Mouse (Mus musculus) spleen, adult 2 months (tissue): ENCODE measurements around the gene Kcnh6. TPM values are rescaled to one million over a fixed set of nuclear protein-coding genes. Genes with fewer than 3 reads are reported as not detected.

ENCODE experiments used
- DNase-seq, 2 experiments: peaks; one replicate each; pipeline versions ENCODE4 v3.0.0 to v3.0.0-alpha.2; 2012 to 2021; ENCODE audit warnings: low spot score in 2 of 2, low read depth in 1 of 2
- H3K27ac ChIP-seq: fragments of 200-500 bp; 2 replicates; pipeline ENCODE4 v1.5.1; 2012; ENCODE audit warnings: low read length, inconsistent platforms; ENCODE audit not compliant: insufficient read depth
- H3K27me3 ChIP-seq: fragments of 200-500 bp; 2 replicates; pipeline ENCODE4 v1.6.1; 2012; ENCODE audit warnings: mild to moderate bottlenecking, moderate library complexity, low read length, inconsistent platforms; ENCODE audit not compliant: control insufficient read depth, insufficient read depth
- H3K36me3 ChIP-seq: fragments of 200-500 bp; 2 replicates; pipeline ENCODE4 v1.6.1; 2012; ENCODE audit warnings: mild to moderate bottlenecking, low read length, inconsistent platforms; ENCODE audit not compliant: control insufficient read depth, insufficient read depth
- H3K4me1 ChIP-seq: fragments of 200-500 bp; 2 replicates; pipeline ENCODE4 v1.6.1; 2011; ENCODE audit warnings: inconsistent platforms; ENCODE audit not compliant: control insufficient read depth, insufficient read depth, insufficient read length
- H3K4me3 ChIP-seq: fragments of 200-500 bp; 2 replicates; pipeline ENCODE4 v1.5.1; 2011; ENCODE audit warnings: mild to moderate bottlenecking, inconsistent platforms; ENCODE audit not compliant: insufficient read depth, insufficient read length; ENCODE audit errors: extremely low read depth
- CTCF ChIP-seq: fragments of 200-500 bp; IDR thresholded peaks from 2 replicates; pipeline ENCODE4 v1.5.1; 2011; ENCODE audit warnings: mild to moderate bottlenecking, inconsistent platforms; ENCODE audit not compliant: insufficient read depth, insufficient read length, insufficient replicate concordance; ENCODE audit errors: extremely low read depth
- POLR2A ChIP-seq: fragments of 200-500 bp; IDR thresholded peaks from 2 replicates; pipeline ENCODE4 v1.6.1; 2011; ENCODE audit warnings: low read depth, low read length, inconsistent platforms
- WGBS: fragments of 180-500 bp; shearing (Covaris S2); methylation state at CpG from one replicate; pipeline ENCODE4 v1.1.7; 2018; 5-methylcytosine and 5-hydroxymethylcytosine counted together
- polyA plus RNA-seq: library from polyadenylated mRNA; depleted of rRNA; stranded (reverse); fragments of >200 nt; gene quantifications from 2 replicates; pipeline ENCODE4 v1.2.3, GENCODE M21; 2012

Kcnh6 gene
- polyA plus RNA-seq, 1 experiment = 0.35 TPM

DNA sequence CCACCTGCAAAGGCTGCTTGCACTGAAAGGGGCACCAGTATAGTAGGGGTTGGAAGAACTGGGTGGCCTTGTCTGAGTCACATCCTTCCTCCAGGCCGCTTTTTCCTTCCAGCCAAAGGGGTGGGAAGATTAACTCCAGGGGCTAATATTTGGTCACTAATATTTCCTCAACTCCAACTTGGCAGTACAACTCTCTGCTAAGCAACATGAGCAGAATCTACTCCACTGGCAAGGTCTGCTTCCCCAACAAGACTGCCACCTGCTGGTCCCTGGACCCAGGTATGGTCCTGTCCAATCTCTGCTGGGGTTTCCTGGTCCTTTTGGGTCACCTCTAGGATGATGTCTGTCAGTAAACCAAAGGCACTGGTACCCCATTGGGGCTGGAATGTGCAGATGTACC is 38.4 kb upstream of the Kcnh6 start:
- TF ChIP-seq POLR2A (no peak), CTCF (peak; percentile 19; the same call in 1 of the 2 replicates)
- H3K36me3 ChIP-seq = no peaks in the 10 kb centered on the region
- WGBS = 33% methylated on average over 1 of the region's 1 CpGs
- peak in 1 of 2 experiments; percentile 17 for DNase-seq
- H3K4me3 ChIP-seq = no peak overlapping the region
- peaks cover 6% of the 10 kb centered on the region; the same call in 1 of the 2 replicates for H3K4me1 ChIP-seq
- peaks cover 8% of the 10 kb centered on the region; the same call in 1 of the 2 replicates for H3K27me3 ChIP-seq
- no peak overlapping the region for H3K27ac ChIP-seq

DNA sequence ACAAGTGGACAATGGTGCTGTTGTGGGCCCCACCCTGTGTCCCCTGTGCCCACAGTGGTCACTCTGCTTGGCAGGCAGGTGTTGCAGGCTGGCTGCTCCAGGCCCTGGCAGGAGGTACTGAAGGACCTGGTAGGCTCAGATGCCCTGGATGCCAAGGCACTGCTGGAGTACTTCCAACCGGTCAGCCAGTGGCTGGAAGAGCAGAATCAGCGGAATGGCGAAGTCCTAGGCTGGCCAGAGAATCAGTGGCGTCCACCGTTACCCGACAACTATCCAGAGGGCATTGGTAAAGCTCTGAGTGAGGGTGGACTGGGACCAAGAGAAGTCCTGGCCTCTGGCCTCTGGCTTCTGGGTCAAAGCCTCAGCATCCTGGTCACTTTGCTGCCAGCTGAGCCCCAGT is 33.3 kb upstream of the Kcnh6 start:
- Histone ChIP-seq H3K4me1 (no peaks in the 10 kb centered on the region), H3K36me3 (no peaks in the 10 kb centered on the region), H3K27ac (no peak overlapping the region), H3K27me3 (no peaks in the 10 kb centered on the region), H3K4me3 (no peak overlapping the region)
- no peak for DNase-seq
- 94% methylated on average over 6 of the region's 6 CpGs for WGBS
- TF ChIP-seq CTCF (no peak), POLR2A (no peak)

DNA sequence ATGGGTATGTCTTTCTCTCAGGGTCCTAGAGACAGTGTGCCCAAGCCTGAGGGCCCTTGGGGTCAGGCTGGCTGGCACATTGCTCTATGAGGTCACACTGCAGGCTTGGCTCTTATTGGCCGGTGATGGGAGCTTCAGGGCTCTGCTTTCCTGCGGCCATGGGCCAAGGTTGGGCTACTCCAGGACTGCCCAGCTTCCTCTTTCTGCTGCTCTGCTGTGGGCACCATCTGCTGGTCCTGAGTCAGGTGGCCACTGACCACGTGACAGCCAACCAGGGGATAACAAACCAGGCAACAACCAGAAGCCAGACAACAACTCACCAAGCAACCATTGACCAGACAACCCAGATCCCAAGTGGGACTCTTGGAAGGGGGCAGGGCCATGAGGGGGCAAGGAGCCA is 32.9 kb upstream of the Kcnh6 start:
- Histone ChIP-seq H3K27me3 (no peaks in the 10 kb centered on the region), H3K4me1 (no peaks in the 10 kb centered on the region), H3K4me3 (no peak overlapping the region), H3K36me3 (no peaks in the 10 kb centered on the region), H3K27ac (no peak overlapping the region)
- DNase-seq = no peak
- TF ChIP-seq POLR2A = no peak
- TF ChIP-seq CTCF = no peak
- WGBS = 51% methylated on average over 3 of the region's 3 CpGs

DNA sequence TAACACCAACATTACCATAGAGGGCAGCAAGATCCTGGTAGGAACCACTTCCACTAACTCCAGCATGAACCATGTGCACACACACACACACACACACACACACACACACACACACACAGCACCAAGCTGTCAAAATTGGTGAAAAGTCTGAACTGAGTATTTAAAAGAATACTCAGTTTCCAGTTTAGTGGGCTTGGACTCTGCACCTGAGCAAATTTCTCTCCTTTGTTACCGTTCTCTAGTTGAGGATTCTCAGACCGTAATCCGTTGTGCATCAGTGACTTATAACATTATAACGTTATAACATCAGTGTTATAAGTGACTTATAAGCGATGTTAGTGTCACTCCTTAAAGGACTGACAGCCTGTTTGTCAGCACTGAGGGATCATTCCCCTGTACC is 32.3 kb upstream of the Kcnh6 start:
- no peak for TF ChIP-seq POLR2A
- TF ChIP-seq CTCF = no peak
- no peaks in the 10 kb centered on the region for H3K27me3 ChIP-seq
- no peaks in the 10 kb centered on the region for H3K4me1 ChIP-seq
- no peak overlapping the region for H3K27ac ChIP-seq
- DNase-seq = no peak
- WGBS = 92% methylated on average over 5 of the region's 5 CpGs
- no peaks in the 10 kb centered on the region for H3K36me3 ChIP-seq
- no peak overlapping the region for H3K4me3 ChIP-seq

DNA sequence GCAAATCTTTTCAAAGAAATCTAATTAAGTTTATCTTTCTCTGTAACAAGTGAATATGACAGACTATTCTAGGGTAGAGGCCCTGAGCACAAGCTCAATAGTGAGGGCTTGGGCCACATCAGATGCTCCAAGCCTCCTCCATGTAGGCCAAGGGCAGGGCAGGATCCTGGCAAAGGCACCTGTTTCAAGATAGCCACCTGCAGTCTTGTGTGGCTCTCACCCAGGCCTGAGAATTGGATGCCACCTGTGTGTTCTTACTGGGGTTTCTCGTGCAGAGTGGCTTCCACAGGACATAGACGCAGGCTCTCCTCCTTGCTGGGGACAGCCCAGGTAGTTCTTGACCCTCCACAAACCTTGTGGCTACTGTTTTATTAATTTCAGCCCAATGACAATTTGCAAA is 29.7 kb upstream of the Kcnh6 start:
- Histone ChIP-seq H3K27ac (no peak overlapping the region), H3K4me3 (no peak overlapping the region), H3K36me3 (no peaks in the 10 kb centered on the region), H3K4me1 (no peaks in the 10 kb centered on the region), H3K27me3 (no peaks in the 10 kb centered on the region)
- DNase-seq = no peak
- TF ChIP-seq CTCF (no peak), POLR2A (no peak)
- WGBS = 74% methylated on average over 2 of the region's 2 CpGs

DNA sequence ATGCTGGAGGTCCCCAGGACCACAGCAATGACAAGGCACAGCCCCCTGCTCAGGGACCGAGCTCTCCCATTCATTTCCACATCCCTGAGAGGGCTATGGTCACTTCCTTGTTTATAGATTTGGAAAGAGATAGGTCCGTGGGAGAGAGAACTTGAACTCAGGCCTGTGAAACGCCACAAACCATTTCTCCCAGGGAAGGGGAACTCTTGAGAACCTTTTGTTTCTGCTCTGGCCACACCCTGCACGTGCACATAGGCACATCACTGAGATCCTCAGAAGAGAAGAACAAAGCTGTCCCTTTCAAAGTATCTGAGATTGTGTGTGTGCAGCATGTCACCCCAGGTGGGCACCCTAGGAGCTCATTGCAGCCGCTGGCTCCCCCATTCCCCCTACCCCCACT is 29.3 kb upstream of the Kcnh6 start:
- Histone ChIP-seq H3K27me3 (no peaks in the 10 kb centered on the region), H3K4me3 (no peak overlapping the region), H3K4me1 (no peaks in the 10 kb centered on the region), H3K27ac (no peak overlapping the region), H3K36me3 (no peaks in the 10 kb centered on the region)
- TF ChIP-seq CTCF (no peak), POLR2A (no peak)
- WGBS = 44% methylated on average over 5 of the region's 5 CpGs
- no peak for DNase-seq

DNA sequence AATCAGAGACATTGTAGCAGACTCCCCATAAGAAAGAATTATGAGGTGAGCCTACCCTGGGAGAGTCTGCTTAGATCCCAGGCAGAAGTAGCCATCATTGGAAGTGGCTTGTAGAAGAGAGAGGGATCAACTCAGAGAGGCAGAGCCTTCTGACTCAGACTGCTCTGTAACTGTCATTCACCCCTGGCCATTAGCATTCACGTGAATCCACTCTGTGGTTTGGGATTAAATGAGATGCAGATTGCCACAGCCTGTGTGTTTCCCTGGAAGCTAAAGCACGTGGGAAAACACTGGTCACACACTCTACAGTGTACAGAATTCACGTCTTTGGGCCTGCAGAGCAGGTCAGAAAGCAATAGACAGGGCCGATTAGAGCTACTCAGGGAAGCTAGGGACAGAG is 23.5 kb upstream of the Kcnh6 start:
- DNase-seq = no peak
- Histone ChIP-seq H3K27me3 (no peaks in the 10 kb centered on the region), H3K4me1 (no peaks in the 10 kb centered on the region), H3K27ac (no peak overlapping the region), H3K36me3 (no peaks in the 10 kb centered on the region), H3K4me3 (no peak overlapping the region)
- no peak for TF ChIP-seq POLR2A
- no peak for TF ChIP-seq CTCF
- WGBS = 86% methylated on average over 4 of the region's 4 CpGs

DNA sequence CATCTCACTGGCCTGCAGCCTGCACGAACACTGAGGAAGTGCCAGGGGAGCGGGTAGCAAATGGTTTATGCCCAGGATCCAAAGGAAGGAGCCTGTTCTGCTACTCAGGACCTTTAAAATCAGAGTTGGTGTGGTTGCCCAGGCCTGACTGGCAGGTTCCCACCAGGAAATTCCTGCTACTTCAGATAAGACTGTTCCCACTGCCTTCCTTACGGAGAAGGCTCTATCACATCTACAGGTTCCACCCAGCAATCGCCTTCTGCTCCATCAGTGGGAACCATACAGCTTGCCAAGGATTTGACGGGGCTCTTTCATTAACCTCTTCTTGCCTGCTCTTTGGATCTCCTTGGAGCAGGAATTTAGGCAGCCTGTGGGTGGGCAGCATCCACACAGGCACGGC is 20.5 kb upstream of the Kcnh6 start:
- Histone ChIP-seq H3K27me3 (no peaks in the 10 kb centered on the region), H3K4me3 (no peak overlapping the region), H3K4me1 (no peaks in the 10 kb centered on the region), H3K36me3 (no peaks in the 10 kb centered on the region), H3K27ac (no peak overlapping the region)
- no peak for DNase-seq
- TF ChIP-seq CTCF (no peak), POLR2A (no peak)
- WGBS = 59% methylated on average over 6 of the region's 6 CpGs
